Mouse (Mus musculus): ENCODE data around the gene 4930572O03Rik.
A peak's percentile ranks its signal among the peaks of the same experiment; 100 is the strongest.
"Not testable (repeated sequence)": the region's sequence is repeated elsewhere in the genome, so short reads cannot be mapped to it uniquely, and the experiment has no call there.

The 4930572O03Rik gene

GRCm38 (mm10) chr5:15656959-15657358, at the start of gene 4930572O03Rik:
4930572O03Rik (minus strand) TSS chr5:15657059.
- DNase-seq: not testable (repeated sequence)

DNA sequence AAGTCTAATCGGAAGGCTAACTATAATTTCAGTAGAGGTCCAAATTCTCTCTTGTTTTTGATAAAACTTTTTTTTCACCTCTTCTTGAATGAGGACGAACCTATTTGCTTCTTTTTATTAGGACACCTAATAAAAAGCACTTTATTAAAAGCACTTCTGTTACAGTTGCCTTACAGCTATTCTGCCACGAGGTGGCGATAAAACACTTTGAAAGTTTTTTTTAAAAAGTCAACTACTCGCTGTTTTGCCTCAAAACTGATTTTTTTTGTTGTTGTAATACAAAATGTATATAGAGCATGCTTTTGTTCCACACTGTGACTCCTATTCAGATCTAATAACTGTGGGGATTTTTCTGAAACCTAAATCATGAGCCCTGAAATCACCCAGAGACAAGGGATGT, 46.0 kb upstream of the 4930572O03Rik start:
- DNase-seq: peak; percentile 7

DNA sequence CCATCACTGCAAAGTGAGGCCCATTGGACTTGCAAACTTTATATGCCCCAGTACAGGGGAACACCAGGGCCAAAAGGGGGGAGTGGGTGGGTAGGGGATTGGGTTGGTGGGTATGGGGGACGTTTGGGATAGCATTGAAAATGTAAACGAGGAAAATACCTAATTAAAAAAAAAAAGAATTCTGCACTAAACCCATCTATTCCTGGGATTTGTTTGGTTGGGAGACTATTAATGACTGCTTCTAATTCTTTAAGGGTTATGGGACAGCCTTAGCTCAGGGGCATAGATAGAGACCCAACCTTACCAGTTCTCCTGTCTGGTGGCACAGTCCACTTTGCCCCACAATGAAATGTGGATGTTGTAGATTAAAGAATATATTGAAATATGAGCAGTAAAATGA, 40.9 kb upstream of the 4930572O03Rik start:
- DNase-seq: not testable (repeated sequence)

- DNase-seq: not testable (repeated sequence)
These were observed 35.0 kb upstream of the 4930572O03Rik start for GRCm38 (mm10) chr5:15691849-15692248.

DNA sequence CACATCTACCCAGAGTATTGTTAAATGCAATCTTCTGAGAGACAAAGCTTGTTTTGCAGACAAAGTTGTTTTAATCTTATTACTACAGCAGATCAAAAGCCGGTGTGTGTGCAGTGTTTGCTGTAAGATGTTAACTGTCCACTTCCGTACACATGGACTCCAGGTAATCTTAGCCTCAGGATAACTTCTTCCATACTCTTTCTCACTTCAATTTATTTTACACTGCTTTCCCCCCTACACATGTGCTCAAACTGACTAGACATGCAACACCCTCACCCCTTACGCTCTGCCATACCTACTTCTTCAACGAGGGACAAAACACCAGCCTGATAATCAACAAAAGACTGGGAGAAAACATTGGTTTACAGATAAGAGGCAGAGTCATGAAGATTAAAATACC, 34.0 kb upstream of the 4930572O03Rik start:
- DNase-seq: not testable (repeated sequence)

DNA sequence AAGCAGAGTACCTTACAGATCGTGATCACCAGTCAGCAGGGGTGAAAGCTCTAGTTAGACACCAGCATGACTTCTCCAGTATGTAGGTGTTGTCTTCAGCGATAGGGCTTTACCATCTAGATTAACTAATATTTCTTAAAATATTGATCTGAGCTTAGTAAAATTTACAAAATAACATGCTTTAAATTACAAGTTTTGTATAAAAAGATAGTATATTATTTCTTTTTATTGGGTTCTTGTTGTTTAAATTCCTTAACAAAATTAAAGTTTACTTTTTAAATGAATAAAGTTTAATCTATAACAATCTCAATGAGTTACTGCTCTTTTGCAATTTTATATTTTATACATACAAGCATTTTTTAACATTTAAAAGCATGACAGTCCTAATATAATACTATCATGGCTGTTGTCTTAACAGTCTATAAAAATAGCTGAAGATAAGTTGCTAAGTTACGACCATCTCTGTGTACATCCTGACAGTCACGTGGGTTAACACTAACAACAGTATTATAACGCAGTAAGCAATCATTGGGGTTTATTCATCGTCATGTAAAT, 32.9 kb upstream of the 4930572O03Rik start:
- DNase-seq: not testable (repeated sequence)

DNA sequence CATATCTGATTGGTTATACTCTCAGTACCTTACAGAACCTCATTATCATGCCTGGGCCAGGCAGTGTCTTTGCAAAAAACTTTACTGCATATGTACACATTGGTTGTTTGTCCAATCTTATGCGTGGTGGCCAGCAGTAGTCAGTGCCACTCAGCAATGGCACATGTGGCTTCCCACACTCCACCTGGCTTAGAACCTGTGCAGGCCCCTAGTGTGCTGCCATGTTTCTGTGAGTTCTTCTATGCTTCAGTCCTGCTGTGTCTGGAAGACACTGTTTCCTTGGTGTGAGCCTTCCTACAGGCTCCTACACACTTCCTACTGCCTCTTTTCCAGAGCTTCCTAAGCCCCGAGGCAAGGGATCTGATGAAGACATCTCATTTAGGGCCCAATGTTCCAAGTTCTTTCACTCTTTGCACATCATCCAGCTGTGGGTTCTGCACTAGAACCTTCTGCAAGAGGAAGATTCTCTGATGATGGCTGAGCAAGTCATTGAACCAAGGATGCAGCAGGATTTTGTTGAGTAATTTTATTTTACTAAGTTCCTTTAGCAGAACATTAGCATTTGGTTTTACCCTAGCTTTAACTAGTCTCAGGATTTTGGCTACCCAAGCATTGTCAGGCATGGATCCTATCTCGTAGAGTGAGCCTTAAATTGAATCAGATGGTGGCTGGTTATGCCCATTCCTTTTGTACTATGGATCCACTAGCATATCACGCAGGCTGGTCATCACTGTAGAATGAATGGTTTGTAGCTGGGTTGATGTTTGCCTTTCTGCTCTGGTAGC, 32.2 kb upstream of the 4930572O03Rik start:
- DNase-seq: not testable (repeated sequence)

DNA sequence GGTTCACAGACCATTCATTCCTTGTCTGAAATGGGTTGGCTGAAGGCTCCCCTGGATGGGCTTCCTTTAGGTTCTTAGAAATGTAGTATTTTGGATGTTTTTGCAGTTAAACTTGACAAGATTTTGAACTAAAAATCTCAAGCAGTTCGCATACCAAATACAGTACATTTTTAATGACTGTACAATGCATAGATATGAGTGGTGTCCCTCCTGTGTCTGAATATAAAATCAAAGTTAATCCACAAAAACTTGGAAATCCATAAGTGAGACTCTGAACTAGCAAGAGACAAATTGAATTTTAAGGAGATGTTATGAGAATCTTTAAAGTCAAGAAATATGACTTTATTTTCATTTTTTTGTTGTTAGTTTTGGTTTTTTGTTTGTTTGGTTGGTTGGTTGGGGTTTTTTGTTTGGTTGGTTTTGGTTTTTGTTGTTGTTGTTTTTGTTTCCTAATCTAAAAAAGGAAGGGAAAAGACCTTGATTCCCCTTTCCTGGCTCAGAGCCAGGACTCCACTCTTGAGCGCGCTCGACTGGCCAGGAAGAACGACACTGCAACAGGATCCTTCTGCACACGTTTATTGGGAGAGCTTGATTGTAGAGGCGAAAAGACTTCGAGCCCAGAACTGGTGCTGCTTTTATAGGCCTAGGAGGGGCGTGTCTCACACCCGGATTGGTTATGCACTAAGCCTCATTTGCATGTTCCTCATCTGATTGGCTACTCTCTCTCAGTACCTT, 24.6 kb upstream of the 4930572O03Rik start:
- not testable (repeated sequence) for DNase-seq

DNA sequence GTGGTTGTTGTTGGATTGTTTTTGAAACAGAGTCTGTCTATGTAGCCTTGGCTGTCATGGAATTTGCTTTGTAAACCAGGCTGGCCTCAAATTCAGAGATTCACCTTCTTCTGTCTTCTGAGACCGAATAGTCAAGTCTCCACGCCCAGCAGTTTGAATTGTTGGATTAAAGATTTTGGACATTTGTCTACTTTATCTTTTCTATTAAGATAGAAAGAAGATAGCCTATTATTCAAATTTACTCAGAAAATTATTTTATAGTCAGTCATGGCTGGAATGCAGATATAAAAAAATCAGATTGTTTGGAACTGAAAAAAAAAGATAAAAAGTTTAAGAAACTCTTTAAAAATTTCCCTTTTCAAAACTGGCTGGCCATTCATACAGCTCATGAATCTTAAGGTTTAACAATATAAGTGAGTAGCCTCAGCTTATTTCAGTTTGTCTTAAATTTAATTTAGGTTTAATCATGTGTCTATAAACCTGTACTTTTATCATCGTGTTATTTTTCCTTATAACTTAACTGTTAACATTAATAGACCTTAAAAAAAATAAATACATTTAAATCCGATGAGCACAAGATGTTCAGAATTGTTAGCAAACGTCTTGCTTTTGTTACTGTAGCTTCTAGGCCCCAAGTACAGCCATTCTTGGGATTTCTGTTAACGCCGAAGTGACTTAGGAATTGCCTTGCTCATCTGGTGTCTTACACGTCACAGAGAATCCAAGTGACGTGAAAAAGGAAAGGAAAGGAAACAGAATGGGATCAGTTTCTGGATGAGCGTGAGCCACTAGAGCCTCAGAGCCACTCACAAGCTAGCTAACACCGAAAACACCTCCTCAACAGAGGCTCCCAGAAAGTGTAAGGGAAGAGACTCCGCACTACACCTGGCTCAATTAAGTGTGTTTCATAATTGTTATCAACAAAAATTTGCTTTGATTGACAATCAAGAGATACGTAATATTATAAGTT, 23.4 kb upstream of the 4930572O03Rik start:
- DNase-seq: not testable (repeated sequence)

- DNase-seq: not testable (repeated sequence)
These were observed 22.0 kb upstream of the 4930572O03Rik start for GRCm38 (mm10) chr5:15678907-15679306.

DNA sequence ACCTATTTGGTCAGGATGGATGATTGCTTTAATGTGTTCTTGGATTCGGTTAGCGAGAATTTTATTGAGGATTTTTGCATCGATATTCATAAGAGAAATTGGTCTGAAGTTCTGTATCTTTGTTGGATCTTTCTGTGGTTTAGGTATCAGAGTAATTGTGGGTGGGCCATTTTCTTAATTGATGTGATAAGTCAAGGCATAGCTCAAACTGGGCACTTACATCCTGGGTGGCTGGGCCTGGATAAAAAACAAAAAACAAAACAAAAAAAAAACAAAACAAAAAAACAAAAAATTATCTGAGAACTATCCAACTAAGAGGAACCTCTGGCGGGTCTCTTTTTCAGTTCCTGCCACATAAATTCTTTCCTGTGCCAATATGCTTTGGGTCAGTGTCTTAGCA, 20.9 kb upstream of the 4930572O03Rik start:
- DNase-seq: not testable (repeated sequence)

DNA sequence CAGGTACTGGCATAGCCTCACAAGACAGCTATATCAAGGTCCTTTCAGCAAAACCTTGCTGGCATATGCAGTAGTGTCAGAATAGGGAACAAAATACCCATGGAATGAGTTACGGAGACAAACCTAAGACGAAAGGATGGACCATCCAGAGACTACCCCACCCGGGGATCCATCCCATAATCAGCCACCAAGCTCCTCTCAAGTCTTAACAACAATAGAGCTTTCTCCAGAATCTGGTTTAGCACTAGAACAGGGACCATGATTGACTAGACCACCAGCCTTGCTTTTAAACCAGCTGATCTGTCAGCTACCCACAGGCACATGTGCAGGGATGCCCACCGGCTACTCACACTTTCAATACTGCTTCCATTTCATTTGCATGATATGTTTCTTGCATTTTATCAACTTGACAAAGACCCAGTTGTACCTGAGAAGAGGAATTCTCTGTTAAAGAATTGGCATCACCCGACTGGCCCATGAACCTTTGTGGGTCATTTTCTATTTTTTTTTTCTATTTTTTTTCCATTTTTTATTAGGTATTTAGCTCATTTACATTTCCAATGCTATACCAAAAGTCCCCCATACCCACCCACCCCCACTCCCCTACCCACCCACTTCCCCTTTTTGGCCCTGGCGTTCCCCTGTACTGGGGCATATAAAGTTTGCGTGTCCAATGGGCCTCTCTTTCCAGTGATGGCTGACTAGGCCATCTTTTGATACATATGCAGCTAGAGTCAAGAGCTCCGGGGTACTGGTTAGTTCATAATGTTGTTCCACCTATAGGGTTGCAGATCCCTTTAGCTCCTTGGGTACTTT, 17.8 kb upstream of the 4930572O03Rik start:
- DNase-seq: not testable (repeated sequence)

DNA sequence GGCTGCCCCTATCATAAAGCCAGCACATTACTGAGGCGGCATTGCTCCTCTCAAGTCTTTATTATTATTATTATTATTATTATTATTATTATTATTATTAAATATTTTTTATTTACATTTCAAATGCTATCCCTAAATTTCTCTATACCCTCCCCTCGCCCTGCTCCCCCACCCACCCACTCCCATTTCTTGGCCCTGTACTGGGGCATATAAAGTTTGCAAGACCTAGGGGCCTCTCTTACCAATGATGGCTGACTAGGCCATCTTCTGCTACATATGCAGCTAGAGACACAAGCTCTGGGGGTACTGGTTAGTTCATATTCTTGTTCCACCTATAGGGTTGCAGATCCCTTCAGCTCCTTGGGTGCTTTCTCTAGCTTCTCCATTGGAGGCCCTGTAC, 17.1 kb upstream of the 4930572O03Rik start:
- not testable (repeated sequence) for DNase-seq

GRCm38 (mm10) chr5:15670789-15671188, 13.9 kb upstream of the 4930572O03Rik start:
- DNase-seq: not testable (repeated sequence)

DNA sequence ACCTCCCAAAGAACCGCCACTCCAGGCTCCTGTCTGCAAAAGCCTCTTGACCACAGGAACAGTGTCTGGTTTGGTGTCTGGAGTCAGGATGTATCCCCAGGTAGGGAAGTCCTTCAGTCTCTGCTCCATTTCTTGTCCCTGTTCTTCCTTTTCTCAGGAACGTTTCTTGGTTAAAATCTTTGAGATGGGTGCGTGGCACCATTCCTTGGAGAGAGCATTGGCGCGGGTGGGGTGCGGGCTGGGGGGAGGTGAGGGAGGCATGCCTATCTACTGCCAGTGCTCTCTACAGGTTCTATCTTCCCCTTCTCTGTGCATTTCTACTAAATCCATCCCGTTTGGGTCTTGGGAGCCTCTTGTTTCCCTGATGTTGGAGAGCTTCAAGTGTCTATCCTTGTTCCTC, 7.0 kb upstream of the 4930572O03Rik start:
- not testable (repeated sequence) for DNase-seq

DNA sequence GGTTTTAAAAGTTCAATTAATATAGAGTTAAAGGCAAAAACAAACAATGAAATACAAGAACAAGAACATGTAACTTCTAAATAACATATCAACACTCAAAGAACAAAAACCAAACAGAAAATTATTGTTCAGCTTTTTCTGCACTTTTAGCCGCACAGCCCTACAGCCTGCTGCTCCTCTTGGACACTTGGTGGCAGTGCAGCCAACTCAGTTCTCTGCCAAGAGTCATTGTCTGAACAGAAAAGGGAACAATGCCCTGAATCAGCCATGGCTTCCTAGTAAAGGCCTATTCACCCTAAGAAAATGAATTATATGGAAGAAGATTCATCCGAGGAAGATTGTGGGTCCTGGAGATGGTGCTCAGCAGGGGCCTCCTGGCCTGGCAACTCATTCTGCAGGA, 4.5 kb downstream of the 4930572O03Rik start:
- not testable (repeated sequence) for DNase-seq

- DNase-seq: not testable (repeated sequence)
These were observed 11.2 kb downstream of the 4930572O03Rik start for GRCm38 (mm10) chr5:15645707-15646106.

DNA sequence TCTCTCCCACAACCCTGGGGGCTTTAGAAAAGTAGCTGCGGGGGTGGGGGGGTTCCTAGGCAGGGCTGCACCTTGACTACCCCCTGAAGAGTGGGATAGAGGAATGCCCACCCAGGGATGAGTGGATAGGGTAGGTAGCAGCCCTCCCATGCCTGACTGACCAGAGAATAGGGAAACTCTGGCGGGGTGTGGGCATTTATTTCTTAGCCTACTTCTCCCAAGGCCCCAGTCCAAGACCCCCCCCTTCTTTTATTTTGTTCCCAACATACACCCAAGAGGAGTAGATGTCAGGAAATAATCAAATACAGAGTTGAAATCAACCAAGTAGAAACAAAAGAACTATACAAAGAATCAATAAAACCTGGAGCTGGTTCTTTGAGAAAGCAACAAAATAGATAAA, 19.2 kb downstream of the 4930572O03Rik start:
- DNase-seq: not testable (repeated sequence)

GRCm38 (mm10) chr5:15630068-15630467, 26.8 kb downstream of the 4930572O03Rik start:
- not testable (repeated sequence) for DNase-seq

- DNase-seq: peak; percentile 8
These were observed 28.7 kb downstream of the 4930572O03Rik start for GRCm38 (mm10) chr5:15628136-15628535.

DNA sequence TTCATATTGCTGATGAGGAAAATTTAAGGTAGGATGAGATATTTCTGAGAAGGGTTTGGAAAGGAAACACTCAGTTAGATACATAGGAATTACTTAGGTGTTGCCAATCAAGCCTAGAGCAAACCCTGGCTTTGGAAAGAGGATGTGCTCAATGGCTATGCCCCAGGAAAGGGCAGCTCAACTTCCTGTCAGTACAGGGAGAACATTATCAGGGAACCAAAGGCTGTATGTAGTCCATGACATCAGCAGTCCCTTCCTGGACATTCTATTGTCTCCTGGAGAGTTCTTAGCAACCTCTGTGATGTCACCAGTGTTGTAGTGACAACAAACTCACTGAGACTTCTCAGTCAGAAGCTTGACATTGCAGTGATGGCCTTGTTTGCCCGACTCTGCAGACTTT, 38.1 kb downstream of the 4930572O03Rik start, which contains the start of gene Speer4d:
TSS of gene Speer4d (plus strand) at position 301 of the 400 bp plus-strand sequence.
- not testable (repeated sequence) for DNase-seq

Data from right cerebral cortex, adult 18-20 months (tissue).